Mouse (Mus musculus): ENCODE results near the gene Jag2.

GRCm38 (mm10) chr12:112932647-112933046 is 3.1 kb upstream of the Jag2 start:
- no peak for TF ChIP-seq ZNF384 (IDR thresholded peaks at IDR 0.05; ENCODE audit: low read depth, low read length)
- TF ChIP-seq CHD2 (IDR thresholded peaks at IDR 0.05; ENCODE audit: low read depth, low read length): no peak
- no peak for TF ChIP-seq ZC3H11A (IDR thresholded peaks at IDR 0.05; ENCODE audit: borderline replicate concordance, low read depth, low read length)
- no peak for TF ChIP-seq HCFC1 (IDR thresholded peaks at IDR 0.05; ENCODE audit: borderline replicate concordance, insufficient read depth, low read length)
- no peak for TF ChIP-seq MAFK (IDR thresholded peaks at IDR 0.05; ENCODE audit: insufficient read depth, low read depth, low read length)

Measured in ES-E14 (cell line).